Mouse (Mus musculus) CD4-positive, CD25-positive, alpha-beta regulatory T cell (primary cell): ENCODE results near the gene Vmn1r165. TPM values are rescaled to one million over a fixed set of nuclear protein-coding genes. Genes with fewer than 3 reads are reported as not detected.

Source experiments
- polyA plus RNA-seq: library from polyadenylated mRNA; unstranded; fragments of 100-300 nt; shearing (Covaris generic); gene quantifications from one replicate; pipeline ENCODE4 v1.2.1, GENCODE M21; 2017

Gene Vmn1r165
- polyA plus RNA-seq: not detected

GRCm38 (mm10) chr7:23217032-23217431 lies at the start of gene Vmn1r165:
TSS of gene Vmn1r165 (plus strand) at chr7:23217332.

GRCm38 (mm10) chr7:23251582-23251981 lies 34.5 kb downstream of the Vmn1r165 start, which contains the start of gene Vmn1r166:
TSS of gene Vmn1r166 (minus strand) at chr7:23251682.

Other genes starting within 250 kb of the Vmn1r165 start
- not detected for gene Gm4214, start 232.7 kb upstream of the Vmn1r165 start, polyA plus RNA-seq
- not detected for gene Gm4216, start 197.4 kb upstream of the Vmn1r165 start, polyA plus RNA-seq
- gene Vmn1r163, start 161.8 kb upstream of the Vmn1r165 start, polyA plus RNA-seq: 0.35 TPM
- not detected for gene Gm8720, start 149.9 kb upstream of the Vmn1r165 start, polyA plus RNA-seq
- 0.10 TPM for gene Gm10662, start 72.9 kb upstream of the Vmn1r165 start, polyA plus RNA-seq
- gene Vmn1r166, start 34.4 kb downstream of the Vmn1r165 start, polyA plus RNA-seq: not detected
- gene Gm6902, start 61.6 kb downstream of the Vmn1r165 start, polyA plus RNA-seq: not detected
- not detected for gene Nlrp4e, start 83.9 kb downstream of the Vmn1r165 start, polyA plus RNA-seq
- gene Nlrp5, start 168.6 kb downstream of the Vmn1r165 start, polyA plus RNA-seq: not detected